Mouse (Mus musculus): ENCODE measurements around the gene Ndufv1.

GRCm38 (mm10) chr19:4036327-4037045 is 23.9 kb upstream of the Ndufv1 start:
- no peak for TF ChIP-seq CTCF (IDR thresholded peaks at IDR 0.05; ENCODE audit: low read depth, low read length)
- no peak for TF ChIP-seq POLR2A (IDR thresholded peaks at IDR 0.05; ENCODE audit: borderline replicate concordance, low read depth, low read length)

Measured in bone marrow macrophage, adult 2 months (primary cell).